Mouse (Mus musculus) stomach, embryonic 14.5 days (tissue): ENCODE measurements at regions not wholly inside any gene's neighbourhood (a gene's known extent, or its start where the extent isn't known, plus 50 kb on each side); places are given as distances from the start of the nearest gene placed in this dataset.

Source experiments
- ATAC-seq: fragments of 200-750 bp; cut with Nextera tagmentation; 2 replicates; pipeline ENCODE4 v1.8.0; 2017; ENCODE audit warnings: low read depth, moderate TSS enrichment; ENCODE audit not compliant: insufficient number of reproducible peaks, insufficient read depth, low FRiP score
- H3K27ac ChIP-seq: fragments of 300-500 bp; sonication (generic); 2 replicates; pipeline ENCODE4 v1.5.1; 2014; ENCODE audit warnings: mild to moderate bottlenecking, low read length, moderate library complexity, mixed read lengths
- H3K27me3 ChIP-seq: fragments of 300-500 bp; sonication (generic); 2 replicates; pipeline ENCODE4 v1.6.1; 2014; ENCODE audit warnings: low read length, control low read depth, mixed read lengths; ENCODE audit not compliant: control insufficient read depth, insufficient read depth
- H3K36me3 ChIP-seq: fragments of 300-500 bp; sonication (generic); 2 replicates; pipeline ENCODE4 v1.6.1; 2014; ENCODE audit warnings: mild to moderate bottlenecking, control low read depth, low read length, moderate library complexity, mixed read lengths; ENCODE audit not compliant: control insufficient read depth, insufficient read depth
- H3K4me1 ChIP-seq: fragments of 300-500 bp; sonication (generic); 2 replicates; pipeline ENCODE4 v1.6.1; 2014; ENCODE audit warnings: low read length, control low read depth, mixed read lengths; ENCODE audit not compliant: control insufficient read depth, insufficient read depth
- H3K4me2 ChIP-seq: fragments of 300-500 bp; sonication (generic); replicated peaks from 2 replicates; pipeline ENCODE4 v1.6.1; 2014; ENCODE audit warnings: low read depth, low read length, control low read depth
- H3K4me3 ChIP-seq: fragments of 300-500 bp; sonication (generic); 2 replicates; pipeline ENCODE4 v1.5.1; 2014; ENCODE audit warnings: low read depth, low read length, control low read depth
- H3K9ac ChIP-seq: fragments of 300-500 bp; sonication (generic); replicated peaks from 2 replicates; pipeline ENCODE4 v1.6.1; 2014; ENCODE audit warnings: low read depth, mild to moderate bottlenecking, control low read depth, low read length, moderate library complexity, mixed read lengths
- H3K9me3 ChIP-seq: fragments of 300-500 bp; sonication (generic); 2 replicates; pipeline ENCODE4 v1.6.1; 2016; ENCODE audit warnings: low read depth, low read length, control low read depth; ENCODE audit not compliant: control insufficient read depth
- WGBS: fragments of 180-500 bp; shearing (Covaris S2); extraction: QIAGEN DNeasy Blood & Tissue Kit; methylation state at CpG from one replicate; pipeline ENCODE4 v1.1.7; 2014; 5-methylcytosine and 5-hydroxymethylcytosine counted together

DNA sequence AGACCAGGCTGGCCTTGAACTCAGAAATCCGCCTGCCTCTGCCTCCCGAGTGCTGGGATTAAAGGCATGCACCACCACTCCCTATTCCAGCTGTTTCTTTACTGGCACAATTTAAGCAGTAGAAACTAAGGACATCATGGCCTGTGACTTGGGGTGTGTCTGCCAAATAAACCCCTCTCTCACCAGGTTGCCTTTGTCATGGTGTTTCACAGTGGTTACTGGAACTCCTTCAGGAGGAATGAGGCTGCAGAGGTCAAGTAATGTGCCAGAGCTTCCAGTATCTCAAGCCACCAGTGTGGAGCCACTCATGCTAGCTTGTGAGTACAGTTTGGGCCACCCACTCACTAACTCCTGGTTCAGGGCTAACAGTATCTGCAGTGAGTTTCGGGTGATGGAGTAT lies 200.5 kb upstream of the Daam1 start:
- Histone ChIP-seq H3K36me3 (no peaks in the 10 kb centered on the region), H3K4me3 (no peak overlapping the region), H3K4me1 (peaks cover 7% of the 10 kb centered on the region), H3K4me2 (no peak overlapping the region), H3K9me3 (no peaks in the 10 kb centered on the region), H3K27me3 (no peaks in the 10 kb centered on the region), H3K27ac (no peak overlapping the region), H3K9ac (no peak overlapping the region)
- 90% methylated on average over 3 of the region's 3 CpGs for WGBS
- ATAC-seq = no peak

DNA sequence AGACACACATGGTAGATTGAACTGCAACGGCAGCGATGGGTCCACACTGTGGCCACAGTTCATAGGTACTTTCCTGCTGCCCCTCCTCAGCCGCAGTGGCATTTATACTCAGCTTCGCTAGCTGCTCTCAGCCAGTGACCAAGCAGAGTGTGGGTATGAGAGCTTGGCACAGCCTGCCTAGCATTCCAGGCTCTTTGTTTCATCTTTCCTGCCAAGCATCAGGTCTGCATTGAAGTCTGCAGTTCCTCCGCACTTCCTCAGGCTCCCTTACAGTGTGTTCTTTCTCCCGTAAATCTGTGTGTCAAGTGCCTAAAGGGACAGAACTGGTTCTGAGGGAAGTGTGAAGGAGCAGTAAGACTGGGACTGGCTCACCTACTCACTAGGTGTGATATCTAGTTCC lies 194.6 kb upstream of the Daam1 start:
- H3K27ac ChIP-seq = no peak overlapping the region
- no peak overlapping the region for H3K4me2 ChIP-seq
- H3K4me3 ChIP-seq = no peak overlapping the region
- no peaks in the 10 kb centered on the region for H3K27me3 ChIP-seq
- peaks cover 15% of the 10 kb centered on the region for H3K4me1 ChIP-seq
- no peaks in the 10 kb centered on the region for H3K9me3 ChIP-seq
- H3K36me3 ChIP-seq = no peaks in the 10 kb centered on the region
- ATAC-seq = no peak
- 94% methylated on average over 6 of the region's 6 CpGs for WGBS
- H3K9ac ChIP-seq = no peak overlapping the region

DNA sequence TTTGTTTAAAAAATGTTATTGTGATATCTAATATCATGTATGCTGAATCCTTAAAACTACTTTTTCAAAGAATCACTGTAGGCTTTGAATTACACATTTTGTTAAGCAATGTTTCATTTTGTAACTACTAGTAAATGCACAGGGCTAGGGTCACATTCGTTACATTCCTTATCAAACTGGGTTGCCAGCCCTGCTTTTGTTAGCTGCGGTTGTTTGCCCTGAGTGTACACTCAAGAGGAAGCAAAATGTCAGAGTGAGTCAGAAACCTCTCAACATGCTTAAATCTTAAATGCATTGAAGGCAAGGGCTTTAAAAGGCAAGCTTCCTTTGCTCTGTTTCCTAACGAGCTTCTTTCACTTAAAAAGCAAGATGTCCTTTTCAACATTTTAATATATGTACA lies 193.6 kb upstream of the Daam1 start:
- no peak overlapping the region for H3K4me3 ChIP-seq
- H3K4me2 ChIP-seq = no peak overlapping the region
- no peaks in the 10 kb centered on the region for H3K9me3 ChIP-seq
- H3K27me3 ChIP-seq = no peaks in the 10 kb centered on the region
- no peak for ATAC-seq
- H3K4me1 ChIP-seq = peaks cover 18% of the 10 kb centered on the region
- no peaks in the 10 kb centered on the region for H3K36me3 ChIP-seq
- no peak overlapping the region for H3K27ac ChIP-seq
- no peak overlapping the region for H3K9ac ChIP-seq
- WGBS = 51% methylated on average over 3 of the region's 3 CpGs

DNA sequence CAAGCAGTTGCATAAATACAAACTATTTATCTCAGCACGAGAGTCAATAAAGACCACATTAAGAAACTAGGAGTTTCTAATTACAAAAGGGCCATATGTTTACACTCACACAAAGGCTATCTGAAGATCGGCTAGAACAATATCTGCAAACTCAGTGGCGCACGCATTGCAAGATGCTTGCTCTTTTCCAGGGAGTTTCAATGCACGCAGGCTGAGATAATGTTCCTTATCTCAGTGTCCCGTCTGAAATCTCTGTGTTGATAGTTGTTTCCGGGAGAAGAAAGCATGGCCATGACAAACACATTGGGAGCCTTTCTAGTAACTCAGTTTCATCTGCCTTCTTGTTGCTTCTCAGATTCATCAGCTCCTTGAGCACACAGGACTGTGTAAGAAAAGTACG lies 192.6 kb upstream of the Daam1 start:
- no peaks in the 10 kb centered on the region for H3K36me3 ChIP-seq
- no peaks in the 10 kb centered on the region for H3K27me3 ChIP-seq
- no peak overlapping the region for H3K4me2 ChIP-seq
- H3K9ac ChIP-seq = no peak overlapping the region
- WGBS = 45% methylated on average over 8 of the region's 8 CpGs
- H3K4me1 ChIP-seq = peaks cover 21% of the 10 kb centered on the region
- no peak for ATAC-seq
- no peaks in the 10 kb centered on the region for H3K9me3 ChIP-seq
- no peak overlapping the region for H3K4me3 ChIP-seq
- no peak overlapping the region for H3K27ac ChIP-seq

DNA sequence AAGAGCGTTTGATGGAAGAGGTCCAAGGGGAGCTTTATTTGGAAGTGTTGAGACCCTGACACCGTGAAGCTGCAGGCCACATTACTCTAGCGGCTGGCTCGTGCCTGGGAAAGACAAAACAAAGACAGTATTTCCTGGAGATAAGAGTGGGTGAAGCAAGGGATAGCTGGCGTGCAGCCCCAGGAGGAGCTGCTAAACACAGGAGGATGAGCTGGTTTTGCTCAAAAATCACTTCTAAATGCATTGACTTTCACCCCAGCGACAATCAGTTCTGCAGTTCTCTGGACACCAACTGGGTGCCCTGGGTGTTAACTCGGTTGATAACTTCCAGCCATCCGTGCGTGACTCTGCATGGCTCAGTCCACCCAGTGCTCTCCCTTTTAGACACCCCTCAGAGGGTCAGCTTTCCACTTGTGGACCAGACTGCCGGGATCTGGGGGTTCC lies 190.8 kb upstream of the Daam1 start:
- no peak for ATAC-seq
- WGBS = 31% methylated on average over 10 of the region's 10 CpGs

DNA sequence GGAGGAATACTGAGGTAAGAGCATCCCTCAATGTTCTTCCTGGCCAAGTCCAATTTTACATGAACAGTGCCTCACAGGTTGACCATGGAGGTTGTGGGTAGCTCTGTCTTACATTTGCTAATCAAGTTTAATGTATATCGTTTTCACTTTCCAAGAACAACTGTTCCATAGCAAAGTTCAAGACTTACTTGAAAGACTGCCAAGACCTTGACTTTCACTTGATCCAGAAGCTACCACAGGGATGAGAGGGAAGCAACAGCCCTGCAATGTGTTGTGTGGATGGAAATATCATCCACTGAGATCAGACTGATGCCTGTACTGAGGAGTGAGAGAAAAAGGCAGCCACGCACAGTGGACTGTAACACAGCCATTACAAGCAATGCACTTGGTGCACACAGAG lies 189.4 kb upstream of the Daam1 start:
- no peak overlapping the region for H3K9ac ChIP-seq
- WGBS = 73% methylated on average over 2 of the region's 2 CpGs
- no peaks in the 10 kb centered on the region for H3K9me3 ChIP-seq
- H3K4me2 ChIP-seq = no peak overlapping the region
- no peaks in the 10 kb centered on the region for H3K36me3 ChIP-seq
- no peak for ATAC-seq
- no peaks in the 10 kb centered on the region for H3K27me3 ChIP-seq
- H3K4me3 ChIP-seq = no peak overlapping the region
- no peak overlapping the region for H3K27ac ChIP-seq
- peaks cover 21% of the 10 kb centered on the region for H3K4me1 ChIP-seq

More for the DNA sequence above, 190.8 kb upstream of the Daam1 start:
- Histone ChIP-seq H3K9ac (no peak overlapping the region), H3K36me3 (no peaks in the 10 kb centered on the region), H3K9me3 (no peaks in the 10 kb centered on the region), H3K4me1 (peaks cover 21% of the 10 kb centered on the region), H3K4me3 (no peak overlapping the region), H3K27me3 (no peaks in the 10 kb centered on the region), H3K27ac (peak overlapping the region; percentile 72), H3K4me2 (no peak overlapping the region)

DNA sequence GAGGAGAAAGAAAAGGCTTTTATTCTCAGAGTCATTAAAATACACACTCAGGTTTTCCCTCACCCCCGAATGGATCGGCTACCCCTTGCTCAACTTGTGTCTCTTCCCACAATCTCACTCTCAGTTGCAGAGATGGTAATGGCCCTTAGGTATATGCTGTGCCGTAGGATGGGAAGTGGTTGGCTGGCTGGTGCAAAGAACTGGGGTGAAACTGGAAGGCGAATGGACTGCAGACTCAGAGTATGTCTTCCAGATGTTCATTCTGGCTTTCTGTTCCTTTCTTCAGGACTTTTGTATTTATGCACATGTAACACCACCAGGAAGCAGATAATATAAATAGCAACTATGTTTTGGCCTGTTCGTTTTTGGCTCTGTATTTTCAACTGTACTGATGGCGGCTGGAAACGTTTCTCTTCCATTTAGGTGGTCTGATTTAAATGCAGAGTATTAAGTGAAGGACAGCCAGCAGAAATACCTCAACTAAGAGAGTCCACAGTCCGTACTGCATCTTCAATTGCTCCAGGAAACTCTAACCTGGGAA lies 188.0 kb upstream of the Daam1 start:
- Histone ChIP-seq H3K4me3 (no peak overlapping the region), H3K9me3 (no peaks in the 10 kb centered on the region), H3K27me3 (no peaks in the 10 kb centered on the region), H3K4me1 (peaks cover 21% of the 10 kb centered on the region), H3K4me2 (no peak overlapping the region), H3K27ac (peak overlapping the region; percentile 61), H3K9ac (no peak overlapping the region), H3K36me3 (no peaks in the 10 kb centered on the region)
- ATAC-seq = no peak
- WGBS = 48% methylated on average over 8 of the region's 8 CpGs

DNA sequence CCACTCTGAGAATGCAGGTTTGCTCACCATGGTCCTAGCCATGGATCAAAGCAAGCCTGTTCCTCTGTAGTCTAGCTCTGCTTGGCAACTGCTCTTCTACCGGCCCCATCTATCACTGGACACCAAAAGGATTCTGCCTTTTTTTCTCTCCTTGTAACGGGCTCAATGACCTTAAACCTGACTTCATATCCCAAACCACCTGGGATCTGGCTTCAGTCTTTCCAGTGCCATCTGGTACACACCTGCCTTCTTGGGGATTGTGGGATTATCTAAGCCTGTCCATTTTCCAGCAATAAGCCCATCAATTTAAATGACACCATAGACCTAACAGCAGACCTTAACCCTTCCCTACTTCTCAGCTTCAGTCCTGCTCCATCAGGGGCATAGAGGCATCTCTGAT lies 179.6 kb upstream of the Daam1 start:
- H3K36me3 ChIP-seq = no peaks in the 10 kb centered on the region
- no peak overlapping the region for H3K27ac ChIP-seq
- no peak for ATAC-seq
- H3K9me3 ChIP-seq = no peaks in the 10 kb centered on the region
- no peaks in the 10 kb centered on the region for H3K4me1 ChIP-seq
- no peak overlapping the region for H3K9ac ChIP-seq
- WGBS = 52% methylated on average over 2 of the region's 2 CpGs
- H3K4me2 ChIP-seq = no peak overlapping the region
- no peaks in the 10 kb centered on the region for H3K27me3 ChIP-seq
- no peak overlapping the region for H3K4me3 ChIP-seq

DNA sequence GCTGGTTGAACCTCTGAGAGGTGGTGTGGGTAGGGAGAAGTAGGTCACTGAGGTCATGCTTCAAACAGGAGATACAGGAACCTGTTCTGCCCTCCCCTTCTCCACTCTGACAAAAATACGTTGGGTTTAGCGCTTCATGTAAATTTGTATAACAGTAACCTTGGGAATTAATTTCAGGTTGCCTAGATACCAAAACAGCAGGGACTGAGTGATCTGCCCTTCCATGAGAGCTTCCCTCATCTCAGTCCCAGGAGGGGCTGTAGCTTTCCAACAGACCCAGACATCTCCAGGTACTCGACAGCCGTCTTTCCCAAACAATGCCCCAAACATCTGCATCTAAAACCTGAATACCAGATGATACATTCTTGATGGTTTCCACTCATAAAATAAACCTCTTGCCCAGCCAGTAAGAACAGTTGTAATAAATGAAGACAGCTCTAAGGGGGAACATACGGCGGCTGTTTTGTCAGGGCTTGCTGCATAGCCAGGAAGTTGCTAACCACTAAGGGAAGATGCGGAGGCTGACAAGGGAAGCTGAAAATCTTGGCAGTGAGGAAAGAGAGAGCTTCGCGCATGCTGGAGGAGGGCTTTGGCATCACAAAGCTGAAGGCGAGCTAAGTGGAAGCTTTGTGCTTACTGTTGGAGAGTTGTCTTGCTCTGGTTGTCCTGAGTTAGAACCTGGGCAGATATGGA lies 137.4 kb upstream of the Daam1 start:
- no peak overlapping the region for H3K9ac ChIP-seq
- WGBS = 57% methylated on average over 10 of the region's 10 CpGs
- no peaks in the 10 kb centered on the region for H3K9me3 ChIP-seq
- H3K4me1 ChIP-seq = no peaks in the 10 kb centered on the region
- ATAC-seq = no peak
- H3K4me3 ChIP-seq = no peak overlapping the region
- H3K27me3 ChIP-seq = no peaks in the 10 kb centered on the region
- H3K27ac ChIP-seq = no peak overlapping the region
- no peak overlapping the region for H3K4me2 ChIP-seq
- no peaks in the 10 kb centered on the region for H3K36me3 ChIP-seq
